Mouse (Mus musculus): ENCODE measurements around the gene Rbm47.
A peak's percentile ranks its signal among the peaks of the same experiment; 100 is the strongest.

Rbm47 gene

GRCm38 (mm10) chr5:66069470-66070144 lies 103.3 kb downstream of the Rbm47 start:
- peak; percentile 73 to 86 for DNase-seq (ENCODE audit: inconsistent age in 2 of 2, low spot score in 1 of 2)

GRCm38 (mm10) chr5:66069133-66069469 lies 103.8 kb downstream of the Rbm47 start:
- DNase-seq (ENCODE audit: inconsistent age in 2 of 2, low spot score in 1 of 2), result no peak

GRCm38 (mm10) chr5:66068068-66068920 lies 104.6 kb downstream of the Rbm47 start:
- DNase-seq (ENCODE audit: inconsistent age in 2 of 2, low spot score in 1 of 2), result peak in 1 of 2 experiments; percentile 29

GRCm38 (mm10) chr5:66067219-66067618 lies 105.7 kb downstream of the Rbm47 start:
- DNase-seq (ENCODE audit: inconsistent age in 2 of 2, low spot score in 1 of 2), result no peak

- peak; percentile 63 to 77 for DNase-seq (ENCODE audit: inconsistent age in 2 of 2, low spot score in 1 of 2)
These were observed 110.0 kb downstream of the Rbm47 start for GRCm38 (mm10) chr5:66062930-66063220.

GRCm38 (mm10) chr5:66062046-66062929 lies 110.6 kb downstream of the Rbm47 start:
- peak in 1 of 2 experiments; percentile 65 for DNase-seq (ENCODE audit: inconsistent age in 2 of 2, low spot score in 1 of 2)

- DNase-seq (ENCODE audit: inconsistent age in 2 of 2, low spot score in 1 of 2), result no peak
These were observed 111.3 kb downstream of the Rbm47 start for GRCm38 (mm10) chr5:66061667-66062045.

- DNase-seq (ENCODE audit: inconsistent age in 2 of 2, low spot score in 1 of 2), result peak in 1 of 2 experiments; percentile 71
These were observed 114.1 kb downstream of the Rbm47 start for GRCm38 (mm10) chr5:66058844-66059243.

- peak in 1 of 2 experiments; percentile 68 for DNase-seq (ENCODE audit: inconsistent age in 2 of 2, low spot score in 1 of 2)
These were observed 116.2 kb downstream of the Rbm47 start for GRCm38 (mm10) chr5:66056680-66057079.

- no peak for DNase-seq (ENCODE audit: inconsistent age in 2 of 2, low spot score in 1 of 2)
These were observed 118.5 kb downstream of the Rbm47 start for GRCm38 (mm10) chr5:66054394-66054793.

GRCm38 (mm10) chr5:66052777-66053548 lies 120.0 kb downstream of the Rbm47 start:
- DNase-seq (ENCODE audit: inconsistent age in 2 of 2, low spot score in 1 of 2), result peak in 1 of 2 experiments; percentile 35

- DNase-seq (ENCODE audit: inconsistent age in 2 of 2, low spot score in 1 of 2), result peak; percentile 25 to 82
These were observed 122.1 kb downstream of the Rbm47 start for GRCm38 (mm10) chr5:66050841-66051240.

GRCm38 (mm10) chr5:66046356-66046755 lies 126.6 kb downstream of the Rbm47 start:
- DNase-seq (ENCODE audit: inconsistent age in 2 of 2, low spot score in 1 of 2), result peak; percentile 56 to 87

GRCm38 (mm10) chr5:66043897-66044296 lies 129.0 kb downstream of the Rbm47 start:
- DNase-seq (ENCODE audit: inconsistent age in 2 of 2, low spot score in 1 of 2), result no peak

GRCm38 (mm10) chr5:66042651-66043340 lies 130.1 kb downstream of the Rbm47 start:
- DNase-seq (ENCODE audit: inconsistent age in 2 of 2, low spot score in 1 of 2), result no peak

GRCm38 (mm10) chr5:66040744-66041279 lies 132.1 kb downstream of the Rbm47 start:
- DNase-seq (ENCODE audit: inconsistent age in 2 of 2, low spot score in 1 of 2), result no peak

- DNase-seq (ENCODE audit: inconsistent age in 2 of 2, low spot score in 1 of 2), result no peak
These were observed 133.1 kb downstream of the Rbm47 start for GRCm38 (mm10) chr5:66039813-66040212.

- DNase-seq (ENCODE audit: inconsistent age in 2 of 2, low spot score in 1 of 2), result no peak
These were observed 135.9 kb downstream of the Rbm47 start for GRCm38 (mm10) chr5:66037066-66037465.

GRCm38 (mm10) chr5:66036440-66037054 lies 136.4 kb downstream of the Rbm47 start:
- DNase-seq (ENCODE audit: inconsistent age in 2 of 2, low spot score in 1 of 2), result no peak

Data from adrenal gland, adult (tissue).